Mouse (Mus musculus): Measurements from ENCODE around the gene Myo1d.

The Myo1d gene

DNA sequence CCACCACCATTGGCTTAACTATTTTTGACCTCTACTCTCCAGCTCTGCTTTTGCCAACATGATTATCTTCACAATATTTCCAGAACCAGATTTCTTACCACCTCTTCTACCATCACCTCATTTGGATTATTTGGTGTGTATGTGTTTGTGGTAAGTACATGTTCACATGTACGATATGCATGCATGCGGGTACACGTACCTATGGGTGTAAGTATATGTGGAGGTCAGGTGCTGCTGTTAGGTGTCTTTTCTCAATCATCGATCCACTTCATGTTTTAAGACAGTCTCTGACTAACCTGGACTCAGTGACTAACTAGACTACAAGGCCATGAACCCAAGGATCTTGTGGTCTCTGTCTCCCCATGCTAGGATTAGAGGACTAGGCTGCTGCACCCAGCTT lies 37.4 kb downstream of the Myo1d start:
- DNase-seq (ENCODE audit: extremely low read depth, insufficient read length, low spot score) = no peak

- DNase-seq (ENCODE audit: extremely low read depth, insufficient read length, low spot score) = no peak
Observed at GRCm38 (mm10) chr11:80734771-80735170, 45.1 kb downstream of the Myo1d start.

DNA sequence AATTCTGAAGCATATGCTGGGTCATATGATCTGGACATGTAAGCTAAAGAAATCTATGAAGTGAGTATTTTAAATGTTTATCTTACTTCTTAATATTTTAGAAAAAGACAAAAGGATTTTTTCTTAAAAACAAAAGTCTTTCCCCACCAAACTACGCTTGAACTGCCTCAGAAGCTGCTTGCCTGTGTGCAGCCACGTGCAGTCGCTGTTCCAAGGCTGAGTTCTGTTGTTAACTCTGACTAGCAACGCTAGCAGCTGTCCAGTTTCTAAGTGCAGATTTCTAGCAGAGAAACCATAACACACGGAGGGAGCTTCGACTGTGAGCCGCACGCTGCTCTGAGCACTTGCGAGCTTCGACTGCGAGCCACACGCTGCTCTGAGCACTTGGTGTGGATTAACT lies 55.1 kb downstream of the Myo1d start:
- DNase-seq (ENCODE audit: extremely low read depth, insufficient read length, low spot score) = no peak

- no peak for DNase-seq (ENCODE audit: extremely low read depth, insufficient read length, low spot score)
Observed at GRCm38 (mm10) chr11:80723406-80724047, 56.3 kb downstream of the Myo1d start.

DNA sequence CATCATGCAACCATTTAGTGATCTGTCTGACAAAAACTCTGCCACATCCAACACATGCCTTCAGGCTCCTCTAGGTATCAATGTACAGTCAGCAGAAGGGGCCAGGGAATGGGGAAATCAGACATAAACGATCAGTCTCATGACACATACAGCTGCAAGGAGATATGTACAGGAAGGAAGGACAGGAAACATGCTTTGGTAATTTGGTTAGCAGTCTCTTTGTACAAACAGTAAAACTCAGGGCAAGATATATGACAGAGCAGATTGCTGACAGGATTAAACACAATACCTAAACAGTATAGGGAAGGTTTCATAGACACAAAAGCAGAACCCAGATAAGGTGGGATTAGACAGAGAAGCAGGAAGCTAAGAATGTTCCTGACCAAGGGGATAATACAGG lies 60.8 kb downstream of the Myo1d start:
- DNase-seq (ENCODE audit: extremely low read depth, insufficient read length, low spot score) = no peak

DNA sequence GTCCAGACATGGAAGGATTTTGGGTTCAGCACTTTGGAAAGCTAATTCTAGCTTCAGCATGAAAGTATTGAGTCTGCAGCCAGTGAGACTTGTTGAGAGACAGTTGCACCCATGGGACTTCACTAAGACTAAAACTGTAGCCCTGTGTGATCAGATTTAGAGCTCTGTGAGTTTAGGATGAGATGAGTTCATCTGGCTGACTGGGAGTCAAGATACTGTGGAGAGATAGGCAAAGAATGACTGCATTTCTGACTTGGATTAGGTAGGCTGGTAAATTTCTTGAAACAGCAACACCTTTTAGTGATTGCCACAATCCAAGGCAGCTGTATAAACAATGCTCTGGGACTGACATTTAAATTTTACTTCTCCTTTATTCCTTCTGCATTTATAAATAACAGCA lies 61.8 kb downstream of the Myo1d start:
- DNase-seq (ENCODE audit: extremely low read depth, insufficient read length, low spot score) = no peak

DNA sequence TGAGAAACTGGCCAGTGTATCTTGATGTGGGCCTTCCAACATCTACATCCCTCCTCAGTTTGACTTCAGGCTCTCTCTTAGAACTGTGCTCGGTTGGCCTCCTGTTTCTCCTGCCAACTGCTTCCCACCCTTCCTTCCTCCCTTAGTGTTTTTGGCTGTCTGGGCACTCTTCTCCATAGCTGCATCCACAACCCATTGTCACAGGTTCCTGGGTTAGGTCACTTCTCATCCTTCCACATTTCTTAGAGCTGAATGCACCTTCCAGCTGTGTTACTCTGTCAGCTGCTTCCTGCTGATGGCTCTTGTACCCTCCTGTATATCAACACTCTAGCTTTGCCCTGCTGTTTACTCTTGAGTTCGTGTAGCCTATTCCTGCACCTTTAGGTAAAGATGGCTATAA lies 64.7 kb downstream of the Myo1d start:
- DNase-seq (ENCODE audit: extremely low read depth, insufficient read length, low spot score) = no peak

GRCm38 (mm10) chr11:80713705-80714104 lies 66.1 kb downstream of the Myo1d start:
- no peak for DNase-seq (ENCODE audit: extremely low read depth, insufficient read length, low spot score)

- DNase-seq (ENCODE audit: extremely low read depth, insufficient read length, low spot score) = no peak
Observed at GRCm38 (mm10) chr11:80712201-80712600, 67.6 kb downstream of the Myo1d start.

DNA sequence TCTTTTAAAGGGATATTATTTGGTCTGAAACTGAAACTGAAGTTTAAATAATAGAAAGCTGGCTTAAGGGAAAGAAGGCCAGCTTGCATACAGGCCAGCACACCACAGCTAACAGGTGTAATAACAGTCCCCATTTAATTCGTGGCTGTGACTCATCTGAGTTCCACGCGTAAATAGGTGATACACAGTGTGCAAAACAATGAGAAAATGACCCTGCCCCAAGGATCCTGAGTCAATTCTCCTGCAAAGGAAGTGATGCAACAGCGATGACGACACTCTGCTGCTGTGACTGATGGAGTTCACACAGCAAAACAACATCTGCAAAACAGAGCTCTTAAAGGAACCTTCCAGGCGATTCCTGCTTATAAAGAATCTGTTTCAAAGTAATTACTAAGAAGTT lies 68.5 kb downstream of the Myo1d start:
- no peak for DNase-seq (ENCODE audit: extremely low read depth, insufficient read length, low spot score)

DNA sequence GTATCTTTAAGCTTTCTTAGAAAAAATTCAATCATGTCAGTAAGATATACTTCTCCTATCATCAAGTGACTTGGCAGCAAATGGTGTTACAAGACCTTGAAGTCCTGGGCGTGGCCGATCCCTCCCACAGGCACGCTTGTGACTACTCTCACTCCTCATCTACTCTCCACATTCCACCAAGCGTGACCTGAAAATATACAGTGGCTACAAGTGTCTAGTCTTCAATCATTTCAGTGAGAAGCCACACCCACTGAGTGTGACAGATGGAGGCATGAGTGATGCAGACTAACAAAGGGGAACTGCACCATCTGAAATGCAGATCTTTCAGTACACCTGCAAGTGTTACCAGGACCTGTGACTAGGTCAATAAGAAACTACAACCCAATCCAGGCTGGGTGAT lies 79.2 kb downstream of the Myo1d start:
- no peak for DNase-seq (ENCODE audit: extremely low read depth, insufficient read length, low spot score)

GRCm38 (mm10) chr11:80698721-80699120 lies 81.1 kb downstream of the Myo1d start:
- DNase-seq (ENCODE audit: extremely low read depth, insufficient read length, low spot score) = no peak

GRCm38 (mm10) chr11:80696350-80696749 lies 83.5 kb downstream of the Myo1d start:
- DNase-seq (ENCODE audit: extremely low read depth, insufficient read length, low spot score) = peak; percentile 11

DNA sequence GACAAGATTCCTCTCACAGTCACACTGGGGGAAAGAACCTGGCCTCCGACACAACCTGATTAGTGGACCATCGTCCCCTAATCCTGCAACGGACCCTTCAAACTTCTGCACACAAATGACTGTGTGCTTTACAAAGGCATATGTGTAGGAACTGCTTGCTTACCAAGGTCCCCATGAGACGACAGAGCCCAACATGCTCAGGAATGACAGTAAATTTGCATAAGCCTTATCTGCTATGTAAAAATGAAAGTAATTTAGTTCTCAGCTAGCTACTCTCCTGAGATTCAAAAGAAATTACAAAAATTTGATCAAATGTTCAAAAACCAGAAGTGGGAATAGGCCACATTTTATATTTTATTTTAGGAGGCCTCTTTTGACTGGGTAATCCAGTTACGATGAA lies 95.2 kb downstream of the Myo1d start:
- no peak for DNase-seq (ENCODE audit: extremely low read depth, insufficient read length, low spot score)

DNA sequence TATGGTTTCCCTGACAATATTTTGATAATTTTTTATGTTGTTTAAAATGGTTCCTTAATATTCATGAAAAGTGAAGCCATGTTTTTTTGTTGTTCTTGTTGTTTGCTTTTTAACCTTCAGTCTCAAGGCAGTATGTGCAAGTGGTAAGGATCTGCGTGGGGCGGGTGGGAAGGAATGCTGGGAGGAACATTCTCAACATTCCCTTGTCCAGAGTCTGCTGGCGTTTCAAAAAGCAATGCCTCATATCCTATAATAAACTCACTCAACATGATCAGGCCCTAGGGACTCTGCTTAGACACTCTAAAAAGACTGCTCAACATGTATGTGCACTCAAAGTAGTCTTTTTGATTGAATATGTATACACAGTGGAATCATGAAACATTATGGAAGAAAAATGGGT lies 97.1 kb downstream of the Myo1d start:
- no peak for DNase-seq (ENCODE audit: extremely low read depth, insufficient read length, low spot score)

DNA sequence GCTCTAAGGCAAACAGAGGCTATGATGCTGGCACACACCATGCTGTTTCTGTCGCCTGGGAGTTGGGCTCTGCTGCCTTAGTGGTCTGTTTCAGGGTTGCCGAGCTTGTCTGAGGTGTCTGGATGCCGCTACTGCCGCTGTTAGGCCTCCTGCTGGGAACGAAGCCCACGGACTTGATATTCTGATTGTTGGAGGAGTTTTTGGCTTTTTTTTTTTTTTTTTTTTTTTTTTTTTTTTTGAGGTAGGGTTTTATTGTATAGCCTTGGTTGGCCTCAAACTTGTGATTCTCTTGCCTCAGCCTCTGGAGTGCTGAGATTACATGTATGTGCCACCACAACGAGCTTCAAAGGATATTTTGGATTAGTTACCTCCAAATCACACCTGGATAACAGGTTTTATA lies 106.8 kb downstream of the Myo1d start:
- no peak for DNase-seq (ENCODE audit: extremely low read depth, insufficient read length, low spot score)

DNA sequence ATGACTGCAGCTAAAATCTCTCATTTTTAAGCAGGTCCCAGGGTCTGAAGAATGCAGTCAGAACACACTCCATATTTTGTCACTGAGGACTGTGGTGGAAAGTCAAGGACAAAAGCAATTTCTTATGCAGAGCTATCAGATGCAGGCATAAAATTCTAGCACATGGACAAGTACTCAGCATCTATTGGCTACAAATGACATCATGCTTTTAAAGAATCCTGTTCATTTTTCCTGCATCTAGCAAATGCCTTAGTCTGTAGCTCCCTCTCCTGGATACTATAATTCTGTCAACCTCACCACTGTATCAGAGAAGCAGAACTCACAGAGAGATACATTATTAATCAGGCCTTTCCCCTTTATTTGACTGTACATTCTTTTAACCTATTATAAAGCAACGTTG lies 109.4 kb downstream of the Myo1d start:
- no peak for DNase-seq (ENCODE audit: extremely low read depth, insufficient read length, low spot score)

DNA sequence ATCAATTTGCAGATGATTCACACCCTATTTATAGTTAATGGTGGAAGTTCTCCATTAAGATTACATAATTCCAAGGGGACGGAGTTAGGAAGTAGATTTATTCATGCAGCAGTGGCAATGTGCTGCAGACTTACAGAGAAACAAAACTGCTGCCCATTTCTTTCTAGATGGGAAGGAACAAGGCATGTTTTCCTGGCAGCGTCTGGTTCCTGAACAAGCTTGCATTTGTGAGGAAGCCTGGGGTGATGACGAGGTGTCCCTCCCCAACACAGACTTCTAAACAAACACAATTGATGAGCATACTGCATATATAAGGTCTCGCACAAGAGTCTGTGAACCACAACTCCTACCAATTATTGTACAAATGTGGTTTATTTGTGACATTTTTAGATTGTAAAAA lies 109.9 kb downstream of the Myo1d start:
- no peak for DNase-seq (ENCODE audit: extremely low read depth, insufficient read length, low spot score)

- DNase-seq (ENCODE audit: extremely low read depth, insufficient read length, low spot score) = no peak
Observed at GRCm38 (mm10) chr11:80666211-80666610, 113.6 kb downstream of the Myo1d start.

GRCm38 (mm10) chr11:80664261-80664660 lies 115.6 kb downstream of the Myo1d start:
- DNase-seq (ENCODE audit: extremely low read depth, insufficient read length, low spot score) = no peak

DNA sequence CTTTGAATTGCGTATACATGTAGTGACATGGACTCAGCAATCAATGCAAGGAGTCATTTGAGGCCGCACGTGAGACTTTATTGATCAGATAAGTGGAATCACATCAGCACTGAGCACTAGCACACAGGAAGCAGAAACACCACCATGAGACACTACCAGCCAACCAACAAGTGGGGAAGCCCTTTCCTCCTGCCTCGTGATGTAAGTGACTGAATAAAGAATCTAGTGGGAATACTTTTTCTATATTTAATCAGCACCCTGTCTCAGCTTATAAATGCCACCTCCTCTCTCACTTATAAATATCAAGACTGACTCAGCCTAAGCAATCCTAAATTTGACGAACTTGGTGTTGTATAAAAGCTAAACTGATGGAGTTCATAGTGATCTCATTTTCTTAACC lies 134.7 kb downstream of the Myo1d start:
- DNase-seq (ENCODE audit: extremely low read depth, insufficient read length, low spot score) = no peak

- DNase-seq (ENCODE audit: extremely low read depth, insufficient read length, low spot score) = peak; percentile 10
Observed at GRCm38 (mm10) chr11:80628992-80629865, 150.6 kb downstream of the Myo1d start.
